Mouse (Mus musculus): ENCODE results near the gene Nmrk2. TPM values are rescaled to one million over a fixed set of nuclear protein-coding genes. Genes with fewer than 3 reads are reported as not detected.
"Not testable (repeated sequence)": the region's sequence is repeated elsewhere in the genome, so short reads cannot be mapped to it uniquely, and the experiment has no call there.

Gene Nmrk2
- polyA plus RNA-seq, 1 experiment from 2014 or later: not detected

- Histone ChIP-seq H3K9ac (replicated peaks) (no peak overlapping the region), H3K27me3 (ENCODE audit: insufficient read depth, low read length) (no peaks in the 10 kb centered on the region), H3K36me3 (replicated peaks; ENCODE audit: insufficient read depth, low read length) (no peaks in the 10 kb centered on the region), H3K27ac (ENCODE audit: low read depth) (no peak overlapping the region), H3K9me3 (ENCODE audit: low read length) (no peaks in the 10 kb centered on the region), H3K4me1 (ENCODE audit: insufficient read depth) (peaks cover 3% of the 10 kb centered on the region; the same call in 1 of the 2 replicates), H3K4me2 (ENCODE audit: low read depth, low read length) (no peak overlapping the region), H3K4me3 (ENCODE audit: low read depth, low read length) (no peak overlapping the region)
- no peak for TF ChIP-seq CTCF (IDR thresholded peaks at IDR 0.05; ENCODE audit: low read depth)
- TF ChIP-seq EP300 (IDR thresholded peaks at IDR 0.05; ENCODE audit: low read depth): no peak
- ATAC-seq (no peak), DNase-seq (no peak)
- 53% methylated on average over 5 of the region's 5 CpGs for WGBS (ENCODE audit: insufficient replicate concordance)
Observed at GRCm38 (mm10) chr10:81221402-81222015, 19.7 kb upstream of the Nmrk2 start.

GRCm38 (mm10) chr10:81217964-81218363 lies 16.1 kb upstream of the Nmrk2 start:
- Histone ChIP-seq H3K9me3 (ENCODE audit: low read length) (no peaks in the 10 kb centered on the region), H3K36me3 (replicated peaks; ENCODE audit: insufficient read depth, low read length) (no peaks in the 10 kb centered on the region), H3K4me3 (ENCODE audit: low read depth, low read length) (no peak overlapping the region), H3K9ac (replicated peaks) (no peak overlapping the region), H3K4me1 (ENCODE audit: insufficient read depth) (peaks cover 3% of the 10 kb centered on the region; the same call in 1 of the 2 replicates), H3K4me2 (ENCODE audit: low read depth, low read length) (no peak overlapping the region), H3K27ac (ENCODE audit: low read depth) (no peak overlapping the region), H3K27me3 (ENCODE audit: insufficient read depth, low read length) (0 out of 2 replicates have a peak, but pooled peaks cover 2% of the 10 kb centered on the region)
- DNase-seq: peak; percentile 84
- 17% methylated on average over 7 of the region's 7 CpGs for WGBS (ENCODE audit: insufficient replicate concordance)
- TF ChIP-seq CTCF (IDR thresholded peaks at IDR 0.05; ENCODE audit: low read depth) (peak; percentile 92), EP300 (IDR thresholded peaks at IDR 0.05; ENCODE audit: low read depth) (no peak)
- peak; percentile 59 for ATAC-seq

- not testable (repeated sequence) for H3K9me3 ChIP-seq (ENCODE audit: low read length); H3K27ac ChIP-seq (ENCODE audit: low read depth); H3K4me3 ChIP-seq (ENCODE audit: low read depth, low read length); H3K4me2 ChIP-seq (ENCODE audit: low read depth, low read length); H3K9ac ChIP-seq (replicated peaks); ATAC-seq; H3K36me3 ChIP-seq (replicated peaks; ENCODE audit: insufficient read depth, low read length); DNase-seq; H3K4me1 ChIP-seq (ENCODE audit: insufficient read depth); H3K27me3 ChIP-seq (ENCODE audit: insufficient read depth, low read length)
- WGBS (ENCODE audit: insufficient replicate concordance): 10% methylated on average over 1 of the region's 1 CpGs
- peak; percentile 72 for TF ChIP-seq CTCF (IDR thresholded peaks at IDR 0.05; ENCODE audit: low read depth)
Observed at GRCm38 (mm10) chr10:81217267-81217666, 15.4 kb upstream of the Nmrk2 start.

DNA sequence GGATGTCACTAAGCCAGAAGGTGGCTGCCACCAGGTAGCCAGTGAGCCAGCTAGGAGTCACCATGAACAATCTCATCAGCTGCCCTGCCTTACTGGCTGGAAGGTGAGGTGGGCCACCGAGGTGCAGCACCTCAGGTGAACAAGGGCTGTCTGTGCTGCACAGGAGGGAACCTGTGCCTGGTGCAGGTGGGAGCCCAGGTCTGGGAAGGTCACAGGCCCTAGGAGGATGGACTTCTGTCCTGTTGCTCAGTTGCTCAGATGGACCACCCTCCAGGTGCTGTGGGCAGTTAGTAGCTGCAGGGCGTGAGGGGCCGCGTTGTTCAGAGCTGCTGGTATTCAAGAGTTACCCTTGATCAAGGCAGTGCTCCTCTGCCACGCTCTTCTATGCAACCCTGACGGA lies 15.0 kb upstream of the Nmrk2 start:
- no peak for TF ChIP-seq CTCF (IDR thresholded peaks at IDR 0.05; ENCODE audit: low read depth)
- no peak for TF ChIP-seq EP300 (IDR thresholded peaks at IDR 0.05; ENCODE audit: low read depth)
- no peak for DNase-seq
- Histone ChIP-seq H3K36me3 (replicated peaks; ENCODE audit: insufficient read depth, low read length) (no peaks in the 10 kb centered on the region), H3K27ac (ENCODE audit: low read depth) (no peak overlapping the region), H3K4me1 (ENCODE audit: insufficient read depth) (peaks cover 3% of the 10 kb centered on the region; the same call in 1 of the 2 replicates), H3K4me3 (ENCODE audit: low read depth, low read length) (no peak overlapping the region), H3K9me3 (ENCODE audit: low read length) (no peaks in the 10 kb centered on the region), H3K27me3 (ENCODE audit: insufficient read depth, low read length) (0 out of 2 replicates have a peak, but pooled peaks cover 2% of the 10 kb centered on the region), H3K4me2 (ENCODE audit: low read depth, low read length) (no peak overlapping the region), H3K9ac (replicated peaks) (no peak overlapping the region)
- no peak for ATAC-seq
- WGBS (ENCODE audit: insufficient replicate concordance): 79% methylated on average over 6 of the region's 6 CpGs

DNA sequence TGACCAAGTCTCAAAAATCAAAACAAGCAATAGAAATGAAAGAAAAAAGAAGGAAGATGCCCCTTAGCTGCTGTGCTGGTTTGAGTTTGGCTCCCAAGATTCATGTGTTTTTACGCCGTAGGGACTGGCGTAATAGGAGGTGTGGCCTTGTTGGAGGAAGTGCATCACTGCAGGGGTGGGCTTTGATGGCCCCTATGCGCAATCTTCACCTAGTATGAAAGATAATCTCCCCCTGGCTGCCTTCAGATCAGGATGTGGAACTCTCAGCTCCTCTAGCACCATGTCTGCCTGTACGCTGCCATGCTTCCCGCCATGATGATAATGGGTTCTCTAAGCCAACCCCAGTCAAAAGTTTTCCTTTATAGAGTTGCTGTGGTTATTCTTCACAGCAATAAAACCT lies 14.4 kb upstream of the Nmrk2 start:
- no peak for ATAC-seq
- Histone ChIP-seq H3K4me1 (ENCODE audit: insufficient read depth) (no peaks in the 10 kb centered on the region), H3K4me2 (ENCODE audit: low read depth, low read length) (no peak overlapping the region), H3K9me3 (ENCODE audit: low read length) (no peaks in the 10 kb centered on the region), H3K9ac (replicated peaks) (no peak overlapping the region), H3K36me3 (replicated peaks; ENCODE audit: insufficient read depth, low read length) (no peaks in the 10 kb centered on the region), H3K27me3 (ENCODE audit: insufficient read depth, low read length) (0 out of 2 replicates have a peak, but pooled peaks cover 2% of the 10 kb centered on the region), H3K4me3 (ENCODE audit: low read depth, low read length) (no peak overlapping the region), H3K27ac (ENCODE audit: low read depth) (no peak overlapping the region)
- DNase-seq: no peak
- 73% methylated on average over 6 of the region's 6 CpGs for WGBS (ENCODE audit: insufficient replicate concordance)
- TF ChIP-seq EP300 (IDR thresholded peaks at IDR 0.05; ENCODE audit: low read depth): no peak
- no peak for TF ChIP-seq CTCF (IDR thresholded peaks at IDR 0.05; ENCODE audit: low read depth)

GRCm38 (mm10) chr10:81210154-81210553 lies 8.3 kb upstream of the Nmrk2 start:
- H3K27ac ChIP-seq (ENCODE audit: low read depth): no peak overlapping the region

More at GRCm38 (mm10) chr10:81210154-81210553, 8.3 kb upstream of the Nmrk2 start:
- no peak for ATAC-seq
- TF ChIP-seq EP300 (IDR thresholded peaks at IDR 0.05; ENCODE audit: low read depth) (no peak), CTCF (IDR thresholded peaks at IDR 0.05; ENCODE audit: low read depth) (peak; percentile 49)
- no peak overlapping the region for H3K4me3 ChIP-seq (ENCODE audit: low read depth, low read length)
- H3K9me3 ChIP-seq (ENCODE audit: low read length): peaks cover 3% of the 10 kb centered on the region; the same call in 1 of the 2 replicates
- DNase-seq: no peak
- no peaks in the 10 kb centered on the region for H3K4me1 ChIP-seq (ENCODE audit: insufficient read depth)
- no peak overlapping the region for H3K9ac ChIP-seq (replicated peaks)
- no peaks in the 10 kb centered on the region for H3K36me3 ChIP-seq (replicated peaks; ENCODE audit: insufficient read depth, low read length)
- H3K4me2 ChIP-seq (ENCODE audit: low read depth, low read length): no peak overlapping the region
- WGBS (ENCODE audit: insufficient replicate concordance): 83% methylated on average over 5 of the region's 5 CpGs
- 0 out of 2 replicates have a peak, but pooled peaks cover 2% of the 10 kb centered on the region for H3K27me3 ChIP-seq (ENCODE audit: insufficient read depth, low read length)
